Mouse (Mus musculus) lung, postnatal 25 days (tissue): ENCODE measurements around the gene Csf2.

Experiments
- DNase-seq: peaks from one replicate; pipeline ENCODE4 v3.0.0; 2022; ENCODE audit warnings: low spot score

Gene Csf2

GRCm38 (mm10) chr11:54236939-54237338, 12.5 kb downstream of the Csf2 start:
- DNase-seq: peak; percentile 77

GRCm38 (mm10) chr11:54227478-54227877, 22.0 kb downstream of the Csf2 start:
- DNase-seq: no peak

- no peak for DNase-seq
Measured at GRCm38 (mm10) chr11:54224475-54224986, 24.9 kb downstream of the Csf2 start.

GRCm38 (mm10) chr11:54223637-54224474, 25.6 kb downstream of the Csf2 start:
- DNase-seq: no peak

GRCm38 (mm10) chr11:54219903-54220740, 29.3 kb downstream of the Csf2 start:
- DNase-seq: no peak

GRCm38 (mm10) chr11:54219191-54219590, 30.3 kb downstream of the Csf2 start:
- no peak for DNase-seq

GRCm38 (mm10) chr11:54217384-54217783, 32.1 kb downstream of the Csf2 start:
- DNase-seq: no peak

- DNase-seq: no peak
Measured at GRCm38 (mm10) chr11:54216091-54216490, 33.4 kb downstream of the Csf2 start.

GRCm38 (mm10) chr11:54214499-54215443, 34.7 kb downstream of the Csf2 start:
- DNase-seq: peak; percentile 69

GRCm38 (mm10) chr11:54213631-54214030, 35.8 kb downstream of the Csf2 start:
- DNase-seq: no peak

GRCm38 (mm10) chr11:54206993-54207392, 42.5 kb downstream of the Csf2 start:
- no peak for DNase-seq

- DNase-seq: no peak
Measured at GRCm38 (mm10) chr11:54205366-54205765, 44.1 kb downstream of the Csf2 start.

- no peak for DNase-seq
Measured at GRCm38 (mm10) chr11:54204781-54205180, 44.7 kb downstream of the Csf2 start.

- DNase-seq: no peak
Measured at GRCm38 (mm10) chr11:54203162-54203561, 46.3 kb downstream of the Csf2 start.

GRCm38 (mm10) chr11:54201881-54202685, 47.4 kb downstream of the Csf2 start:
- no peak for DNase-seq

GRCm38 (mm10) chr11:54201287-54201773, 48.1 kb downstream of the Csf2 start:
- no peak for DNase-seq
